Mouse (Mus musculus) kidney, adult 2 months (tissue): ENCODE measurements at regions not wholly inside any gene's neighbourhood (a gene's known extent, or its start where the extent isn't known, plus 50 kb on each side); places are given as distances from the start of the nearest gene placed in this dataset.

Experiments
- DNase-seq: peaks from one replicate; pipeline ENCODE4 v3.0.0; 2021
- H3K27ac ChIP-seq: fragments of 200-500 bp; 2 replicates; pipeline ENCODE4 v1.5.1; 2012; ENCODE audit warnings: low read depth, low read length, control low read depth, inconsistent platforms; ENCODE audit not compliant: insufficient read depth
- H3K27me3 ChIP-seq: fragments of 200-500 bp; replicated peaks from 2 replicates; pipeline ENCODE4 v1.6.1; 2012; ENCODE audit warnings: mild to moderate bottlenecking, moderate library complexity, low read length, inconsistent platforms; ENCODE audit not compliant: control insufficient read depth, insufficient read depth
- H3K36me3 ChIP-seq: fragments of 200-500 bp; 2 replicates; pipeline ENCODE4 v1.6.1; 2012; ENCODE audit warnings: mild to moderate bottlenecking, moderate library complexity, low read length, inconsistent platforms; ENCODE audit not compliant: control insufficient read depth, insufficient read depth
- H3K4me1 ChIP-seq: fragments of 200-500 bp; 2 replicates; pipeline ENCODE4 v1.6.1; 2011; ENCODE audit warnings: low read length; ENCODE audit not compliant: control insufficient read depth, insufficient read depth
- H3K4me3 ChIP-seq: fragments of 200-500 bp; 2 replicates; pipeline ENCODE4 v1.5.1; 2011; ENCODE audit warnings: mild to moderate bottlenecking, low read depth, low read length, control low read depth; ENCODE audit not compliant: insufficient read depth
- CTCF ChIP-seq: fragments of 200-500 bp; conservative IDR thresholded peaks from 2 replicates; pipeline ENCODE4 v1.5.1; 2011; ENCODE audit warnings: low read depth, mild to moderate bottlenecking, control low read depth, low read length, moderate library complexity, mixed read lengths; ENCODE audit not compliant: insufficient read depth, insufficient read length
- POLR2A ChIP-seq: fragments of 200-500 bp; IDR thresholded peaks from one replicate; pipeline ENCODE4 v1.6.1; 2011; ENCODE audit warnings: low read depth, low read length, control low read depth
- WGBS: fragments of 180-500 bp; shearing (Covaris S2); methylation state at CpG from one replicate; pipeline ENCODE4 v1.1.7; 2018; 5-methylcytosine and 5-hydroxymethylcytosine counted together

GRCm38 (mm10) chr19:27694478-27694877, 264.9 kb upstream of the Pum3 start:
- 75% methylated on average over 4 of the region's 4 CpGs for WGBS

GRCm38 (mm10) chr19:27693706-27694105, 264.1 kb upstream of the Pum3 start:
- TF ChIP-seq POLR2A (no peak), CTCF (no peak; the same call in 1 of the 2 replicates)
- no peak for DNase-seq
- Histone ChIP-seq H3K27ac (no peak overlapping the region), H3K4me3 (no peak overlapping the region), H3K27me3 (no peaks in the 10 kb centered on the region), H3K36me3 (no peaks in the 10 kb centered on the region), H3K4me1 (no peaks in the 10 kb centered on the region)
- WGBS, result 80% methylated on average over 7 of the region's 7 CpGs

More at GRCm38 (mm10) chr19:27694478-27694877, 264.9 kb upstream of the Pum3 start:
- H3K27ac ChIP-seq, result no peak overlapping the region
- no peak for TF ChIP-seq POLR2A
- TF ChIP-seq CTCF, result no peak
- H3K36me3 ChIP-seq, result no peaks in the 10 kb centered on the region
- H3K4me1 ChIP-seq, result no peaks in the 10 kb centered on the region
- DNase-seq, result no peak
- H3K27me3 ChIP-seq, result no peaks in the 10 kb centered on the region
- no peak overlapping the region for H3K4me3 ChIP-seq

- Histone ChIP-seq H3K27ac (no peak overlapping the region), H3K36me3 (no peaks in the 10 kb centered on the region), H3K27me3 (no peaks in the 10 kb centered on the region), H3K4me3 (no peak overlapping the region), H3K4me1 (no peaks in the 10 kb centered on the region)
- 82% methylated on average over 6 of the region's 6 CpGs for WGBS
- TF ChIP-seq POLR2A (no peak), CTCF (no peak)
- no peak for DNase-seq
Measured at GRCm38 (mm10) chr19:27692944-27693343, 263.3 kb upstream of the Pum3 start.

DNA sequence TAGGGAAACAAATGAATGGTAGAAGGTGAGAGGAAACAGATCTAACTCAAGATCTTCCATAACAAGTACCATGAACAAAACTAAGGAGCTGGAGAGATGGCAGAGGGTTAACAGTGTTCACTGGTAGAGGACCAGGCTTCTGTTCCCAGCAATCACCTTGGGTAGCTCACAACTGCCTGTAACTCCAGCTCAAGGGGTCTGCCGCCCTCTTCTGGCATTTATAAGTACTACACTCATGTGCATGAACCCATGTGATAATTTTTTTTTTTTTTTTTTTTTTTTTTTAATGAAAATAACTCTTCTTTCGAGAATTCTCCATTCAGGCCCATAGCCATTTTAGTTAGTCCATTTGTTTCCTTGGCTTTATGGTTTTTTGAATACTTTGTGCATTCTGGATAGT, 253.8 kb upstream of the Pum3 start:
- Histone ChIP-seq H3K27ac (no peak overlapping the region), H3K36me3 (no peaks in the 10 kb centered on the region), H3K4me1 (no peaks in the 10 kb centered on the region), H3K4me3 (no peak overlapping the region), H3K27me3 (no peaks in the 10 kb centered on the region)
- DNase-seq, result no peak
- 44% methylated on average over 2 of the region's 2 CpGs for WGBS
- peak; percentile 48 for TF ChIP-seq CTCF
- TF ChIP-seq POLR2A, result no peak

- no peak overlapping the region for H3K27ac ChIP-seq
- no peaks in the 10 kb centered on the region for H3K27me3 ChIP-seq
- no peaks in the 10 kb centered on the region for H3K4me1 ChIP-seq
- TF ChIP-seq CTCF, result no peak
- no peak for TF ChIP-seq POLR2A
- H3K4me3 ChIP-seq, result no peak overlapping the region
- WGBS, result 76% methylated on average over 7 of the region's 7 CpGs
- H3K36me3 ChIP-seq, result no peaks in the 10 kb centered on the region
- no peak for DNase-seq
Measured at GRCm38 (mm10) chr19:27679427-27679826, 249.8 kb upstream of the Pum3 start.

DNA sequence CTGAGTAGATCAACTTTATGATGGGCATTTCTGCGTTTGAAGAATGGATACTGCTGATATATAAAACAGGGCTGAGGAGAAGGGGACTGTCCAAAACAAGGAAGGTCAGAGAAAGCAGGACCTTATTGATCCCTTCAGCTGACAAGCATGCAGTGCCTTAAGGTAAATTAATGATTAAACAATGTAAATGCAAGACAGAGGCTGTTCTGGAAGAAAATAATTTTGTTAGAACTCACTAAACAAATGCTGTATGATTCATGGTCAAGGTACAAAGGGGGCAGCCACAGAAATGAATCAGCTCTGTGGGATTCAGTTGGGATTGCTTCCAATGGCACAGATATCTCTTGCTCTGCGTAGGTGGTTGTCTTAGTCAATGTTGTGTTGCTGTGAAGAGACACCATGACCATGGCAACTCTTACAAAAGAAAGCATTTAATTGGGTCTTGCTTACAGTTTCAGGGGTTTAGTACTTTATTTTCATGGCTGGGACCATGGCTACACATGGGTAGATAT, 243.1 kb upstream of the Pum3 start:
- DNase-seq, result no peak
- no peaks in the 10 kb centered on the region for H3K36me3 ChIP-seq
- H3K4me3 ChIP-seq, result no peak overlapping the region
- 72% methylated on average over 2 of the region's 2 CpGs for WGBS
- TF ChIP-seq CTCF (no peak), POLR2A (no peak)
- no peaks in the 10 kb centered on the region for H3K27me3 ChIP-seq
- no peaks in the 10 kb centered on the region for H3K4me1 ChIP-seq
- no peak overlapping the region for H3K27ac ChIP-seq

- no peaks in the 10 kb centered on the region for H3K4me1 ChIP-seq
- 84% methylated on average over 2 of the region's 2 CpGs for WGBS
- no peak overlapping the region for H3K4me3 ChIP-seq
- no peak for DNase-seq
- no peaks in the 10 kb centered on the region; the same call in 1 of the 2 replicates for H3K27me3 ChIP-seq
- H3K36me3 ChIP-seq, result no peaks in the 10 kb centered on the region
- TF ChIP-seq POLR2A (no peak), CTCF (no peak)
- no peak overlapping the region for H3K27ac ChIP-seq
Measured at GRCm38 (mm10) chr19:27663296-27663695, 233.7 kb upstream of the Pum3 start.
